Mouse (Mus musculus): ENCODE results near the gene Rps6kb2. TPM values are rescaled to one million over a fixed set of nuclear protein-coding genes. Genes with fewer than 3 reads are reported as not detected.
A peak's percentile ranks its signal among the peaks of the same experiment; 100 is the strongest.

Rps6kb2 gene
- polyA plus RNA-seq, 1 experiment from 2014 or later = 31.9 TPM

DNA sequence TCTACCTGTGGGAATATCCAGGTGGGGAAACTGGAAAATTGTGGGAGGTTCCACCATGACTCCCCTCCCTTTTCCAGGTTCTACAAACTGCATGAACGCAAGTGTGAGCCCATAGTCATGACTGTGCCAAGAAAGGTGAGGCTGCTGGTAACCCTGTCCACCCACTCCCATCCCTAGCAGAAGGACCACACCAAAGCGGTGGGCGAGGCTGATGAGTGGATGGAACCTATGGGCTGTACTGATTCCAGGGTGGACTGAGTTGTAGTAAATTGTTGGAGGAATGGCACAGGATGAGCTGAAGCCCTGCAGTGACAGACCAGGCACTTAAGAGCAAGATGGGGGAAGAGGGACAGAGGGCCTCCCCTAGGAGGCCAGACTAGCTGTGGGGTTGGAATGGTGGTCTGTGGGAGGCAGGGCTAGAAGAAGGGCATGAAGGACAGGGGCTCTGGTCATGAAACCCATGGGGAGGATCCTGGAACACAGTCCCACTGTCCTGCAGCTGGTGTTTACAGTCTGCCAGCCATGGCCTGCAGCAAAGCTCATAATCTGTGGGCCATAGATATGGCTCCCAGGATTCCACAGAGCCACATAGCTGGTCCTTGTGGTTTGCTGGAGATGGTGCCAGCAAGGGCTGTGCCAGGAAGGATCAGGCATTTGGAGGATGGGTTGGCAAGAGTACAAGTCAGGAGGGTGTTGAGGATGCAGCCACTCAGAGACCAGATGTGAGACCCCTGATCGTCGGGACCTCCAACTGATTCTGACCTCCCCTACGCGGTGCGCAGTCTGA, 10.5 kb downstream of the Rps6kb2 start:
- H3K9ac ChIP-seq (ENCODE audit: low read depth, low read length) = no peak overlapping the region
- no peaks in the 10 kb centered on the region; the same call in none of the 2 replicates for H3K36me3 ChIP-seq (ENCODE audit: control insufficient read depth, insufficient read depth)
- H3K9me3 ChIP-seq (replicated peaks; ENCODE audit: control insufficient read depth, low read length) = no peaks in the 10 kb centered on the region
- H3K4me1 ChIP-seq (ENCODE audit: control insufficient read depth, low read depth, low read length) = peaks cover 28% of the 10 kb centered on the region
- no peak overlapping the region for H3K4me3 ChIP-seq (ENCODE audit: low read depth, low read length)
- no peak overlapping the region for H3K27ac ChIP-seq (ENCODE audit: low read length)
- ATAC-seq (ENCODE audit: low read depth) = no peak
- 86% methylated on average over 8 of the region's 8 CpGs for WGBS (ENCODE audit: insufficient replicate concordance)
- H3K27me3 ChIP-seq (ENCODE audit: control insufficient read depth, insufficient read depth, low read depth, low read length) = no peaks in the 10 kb centered on the region
- no peak overlapping the region for H3K4me2 ChIP-seq (ENCODE audit: low read depth, low read length)

DNA sequence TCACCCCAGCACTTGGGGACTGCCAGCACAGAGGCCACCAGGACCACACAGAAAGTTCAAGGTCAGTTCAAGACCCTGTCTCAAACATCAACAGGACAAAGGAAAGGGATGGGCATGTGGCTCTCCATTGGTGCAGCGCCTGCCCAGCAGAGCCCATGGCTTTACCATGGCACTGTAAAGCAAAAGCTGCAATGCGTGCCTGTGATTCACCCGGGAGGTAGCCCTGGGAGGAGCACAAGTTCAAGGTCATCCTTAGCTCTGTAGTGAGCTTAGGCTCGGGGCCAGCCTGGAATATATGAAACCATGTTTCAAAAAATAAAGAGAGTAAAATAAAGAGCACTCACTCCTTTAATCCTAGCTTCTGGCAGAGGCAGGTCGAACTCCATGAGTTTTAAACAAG, 11.3 kb downstream of the Rps6kb2 start:
- Histone ChIP-seq H3K36me3 (ENCODE audit: control insufficient read depth, insufficient read depth) (no peaks in the 10 kb centered on the region; the same call in 1 of the 2 replicates), H3K27me3 (ENCODE audit: control insufficient read depth, insufficient read depth, low read depth, low read length) (no peaks in the 10 kb centered on the region), H3K27ac (ENCODE audit: low read length) (no peak overlapping the region), H3K4me3 (ENCODE audit: low read depth, low read length) (no peak overlapping the region), H3K9me3 (replicated peaks; ENCODE audit: control insufficient read depth, low read length) (no peaks in the 10 kb centered on the region), H3K9ac (ENCODE audit: low read depth, low read length) (no peak overlapping the region), H3K4me2 (ENCODE audit: low read depth, low read length) (no peak overlapping the region), H3K4me1 (ENCODE audit: control insufficient read depth, low read depth, low read length) (peaks cover 30% of the 10 kb centered on the region)
- WGBS (ENCODE audit: insufficient replicate concordance) = 69% methylated on average over 5 of the region's 5 CpGs
- ATAC-seq (ENCODE audit: low read depth) = no peak

GRCm38 (mm10) chr19:4151488-4151860, 11.7 kb downstream of the Rps6kb2 start:
- Histone ChIP-seq H3K4me1 (ENCODE audit: control insufficient read depth, low read depth, low read length) (peaks cover 30% of the 10 kb centered on the region), H3K36me3 (ENCODE audit: control insufficient read depth, insufficient read depth) (no peaks in the 10 kb centered on the region; the same call in 1 of the 2 replicates), H3K4me3 (ENCODE audit: low read depth, low read length) (no peak overlapping the region), H3K9me3 (replicated peaks; ENCODE audit: control insufficient read depth, low read length) (no peaks in the 10 kb centered on the region), H3K27me3 (ENCODE audit: control insufficient read depth, insufficient read depth, low read depth, low read length) (no peaks in the 10 kb centered on the region), H3K4me2 (ENCODE audit: low read depth, low read length) (no peak overlapping the region), H3K27ac (ENCODE audit: low read length) (no peak overlapping the region), H3K9ac (ENCODE audit: low read depth, low read length) (no peak overlapping the region)
- ATAC-seq (ENCODE audit: low read depth) = no peak
- 67% methylated on average over 5 of the region's 5 CpGs for WGBS (ENCODE audit: insufficient replicate concordance)

GRCm38 (mm10) chr19:4150567-4151487, 12.3 kb downstream of the Rps6kb2 start:
- no peaks in the 10 kb centered on the region for H3K27me3 ChIP-seq (ENCODE audit: control insufficient read depth, insufficient read depth, low read depth, low read length)

GRCm38 (mm10) chr19:4149764-4150461, 13.2 kb downstream of the Rps6kb2 start:
- Histone ChIP-seq H3K4me1 (ENCODE audit: control insufficient read depth, low read depth, low read length) (peaks cover 29% of the 10 kb centered on the region), H3K27me3 (ENCODE audit: control insufficient read depth, insufficient read depth, low read depth, low read length) (no peaks in the 10 kb centered on the region), H3K9me3 (replicated peaks; ENCODE audit: control insufficient read depth, low read length) (no peaks in the 10 kb centered on the region; the same call in 1 of the 2 replicates), H3K9ac (ENCODE audit: low read depth, low read length) (no peak overlapping the region), H3K4me3 (ENCODE audit: low read depth, low read length) (no peak overlapping the region), H3K27ac (ENCODE audit: low read length) (no peak overlapping the region), H3K4me2 (ENCODE audit: low read depth, low read length) (0 out of 2 replicates have a peak overlapping the region, but pooled peaks have one; percentile 75), H3K36me3 (ENCODE audit: control insufficient read depth, insufficient read depth) (no peaks in the 10 kb centered on the region)
- ATAC-seq (ENCODE audit: low read depth) = no peak
- 83% methylated on average over 17 of the region's 17 CpGs for WGBS (ENCODE audit: insufficient replicate concordance)

More at GRCm38 (mm10) chr19:4150567-4151487, 12.3 kb downstream of the Rps6kb2 start:
- WGBS (ENCODE audit: insufficient replicate concordance) = 84% methylated on average over 22 of the region's 22 CpGs
- Histone ChIP-seq H3K4me1 (ENCODE audit: control insufficient read depth, low read depth, low read length) (peaks cover 30% of the 10 kb centered on the region), H3K4me2 (ENCODE audit: low read depth, low read length) (no peak overlapping the region), H3K9me3 (replicated peaks; ENCODE audit: control insufficient read depth, low read length) (no peaks in the 10 kb centered on the region; the same call in 1 of the 2 replicates), H3K9ac (ENCODE audit: low read depth, low read length) (no peak overlapping the region), H3K27ac (ENCODE audit: low read length) (no peak overlapping the region), H3K4me3 (ENCODE audit: low read depth, low read length) (no peak overlapping the region), H3K36me3 (ENCODE audit: control insufficient read depth, insufficient read depth) (no peaks in the 10 kb centered on the region; the same call in 1 of the 2 replicates)
- ATAC-seq (ENCODE audit: low read depth) = no peak

DNA sequence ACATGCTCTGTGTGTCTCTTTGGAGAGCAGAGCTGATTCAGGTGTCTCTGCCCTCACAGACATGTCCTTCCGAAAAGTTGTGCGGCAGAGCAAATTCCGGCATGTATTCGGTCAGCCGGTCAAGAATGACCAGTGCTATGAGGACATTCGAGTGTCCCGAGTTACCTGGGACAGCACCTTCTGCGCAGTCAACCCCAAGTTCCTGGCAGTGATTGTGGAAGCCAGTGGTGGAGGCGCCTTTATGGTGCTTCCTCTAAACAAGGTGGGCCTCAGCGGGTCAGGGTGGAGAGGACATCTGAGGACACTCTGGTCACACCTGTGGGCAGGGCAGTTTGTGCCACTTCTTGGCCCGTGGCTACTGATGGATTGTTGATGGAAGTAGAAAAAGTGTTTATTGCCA, 13.9 kb downstream of the Rps6kb2 start:
- WGBS (ENCODE audit: insufficient replicate concordance) = 68% methylated on average over 11 of the region's 11 CpGs
- ATAC-seq (ENCODE audit: low read depth) = no peak

GRCm38 (mm10) chr19:4148819-4149218, 14.3 kb downstream of the Rps6kb2 start:
- under 1% methylated on average over 8 of the region's 8 CpGs for WGBS (ENCODE audit: insufficient replicate concordance)
- Histone ChIP-seq H3K9me3 (replicated peaks; ENCODE audit: control insufficient read depth, low read length) (no peaks in the 10 kb centered on the region; the same call in 1 of the 2 replicates), H3K9ac (ENCODE audit: low read depth, low read length) (peak overlapping the region; percentile 92), H3K4me3 (ENCODE audit: low read depth, low read length) (peak overlapping the region; percentile 88), H3K4me1 (ENCODE audit: control insufficient read depth, low read depth, low read length) (peaks cover 21% of the 10 kb centered on the region), H3K27me3 (ENCODE audit: control insufficient read depth, insufficient read depth, low read depth, low read length) (no peaks in the 10 kb centered on the region), H3K4me2 (ENCODE audit: low read depth, low read length) (peak overlapping the region; percentile 75), H3K36me3 (ENCODE audit: control insufficient read depth, insufficient read depth) (no peaks in the 10 kb centered on the region), H3K27ac (ENCODE audit: low read length) (peak overlapping the region; percentile 82)
- ATAC-seq (ENCODE audit: low read depth) = peak; percentile 14

More for the DNA sequence above, 13.9 kb downstream of the Rps6kb2 start:
- peak overlapping the region; percentile 88 for H3K4me3 ChIP-seq (ENCODE audit: low read depth, low read length)
- no peak overlapping the region for H3K27ac ChIP-seq (ENCODE audit: low read length)
- peak overlapping the region; percentile 75 for H3K4me2 ChIP-seq (ENCODE audit: low read depth, low read length)
- H3K9me3 ChIP-seq (replicated peaks; ENCODE audit: control insufficient read depth, low read length) = no peaks in the 10 kb centered on the region; the same call in 1 of the 2 replicates
- H3K27me3 ChIP-seq (ENCODE audit: control insufficient read depth, insufficient read depth, low read depth, low read length) = no peaks in the 10 kb centered on the region
- no peaks in the 10 kb centered on the region for H3K36me3 ChIP-seq (ENCODE audit: control insufficient read depth, insufficient read depth)
- peak overlapping the region; percentile 92 for H3K9ac ChIP-seq (ENCODE audit: low read depth, low read length)
- peaks cover 23% of the 10 kb centered on the region for H3K4me1 ChIP-seq (ENCODE audit: control insufficient read depth, low read depth, low read length)

DNA sequence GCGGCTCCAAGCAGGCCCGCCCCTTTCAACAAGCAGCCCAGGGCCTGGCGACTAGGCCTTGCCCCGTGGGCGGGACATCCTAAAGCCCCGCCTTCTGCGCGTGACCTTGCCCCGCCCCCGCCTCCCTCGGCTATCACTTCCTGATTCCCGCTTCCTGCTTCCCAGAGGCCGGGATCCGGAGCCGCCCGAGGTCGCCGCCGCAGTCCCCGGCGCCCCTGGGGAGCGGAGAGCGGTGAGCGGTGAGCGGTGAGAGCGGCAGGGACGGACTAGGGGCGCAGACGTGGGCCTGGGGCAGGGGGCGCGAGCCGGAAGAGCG, 14.7 kb downstream of the Rps6kb2 start, which contains the start of gene Coro1b:
TSS of gene Coro1b (plus strand) at position 129 of the 316 bp plus-strand sequence.
- H3K9ac ChIP-seq (ENCODE audit: low read depth, low read length) = peak within 1 kb of the TSS; percentile 92
- peak; percentile 92 for ATAC-seq (ENCODE audit: low read depth)

More for the DNA sequence above, 14.7 kb downstream of the Rps6kb2 start, which contains the start of gene Coro1b:
- Histone ChIP-seq H3K36me3 (ENCODE audit: control insufficient read depth, insufficient read depth) (no peaks in the 10 kb centered on the region), H3K4me2 (ENCODE audit: low read depth, low read length) (peak within 1 kb of the TSS; percentile 75), H3K4me1 (ENCODE audit: control insufficient read depth, low read depth, low read length) (peaks cover 21% of the 10 kb centered on the region), H3K27me3 (ENCODE audit: control insufficient read depth, insufficient read depth, low read depth, low read length) (no peaks in the 10 kb centered on the region), H3K4me3 (ENCODE audit: low read depth, low read length) (peak within 1 kb of the TSS; percentile 88), H3K9me3 (replicated peaks; ENCODE audit: control insufficient read depth, low read length) (no peaks in the 10 kb centered on the region; the same call in 1 of the 2 replicates), H3K27ac (ENCODE audit: low read length) (peak within 1 kb of the TSS; percentile 82)
- WGBS (ENCODE audit: insufficient replicate concordance) = under 1% methylated on average over 32 of the region's 33 CpGs
